Mouse (Mus musculus) limb, embryonic 12.5 days (tissue): ENCODE measurements around the gene Arid3b. TPM values are rescaled to one million over a fixed set of nuclear protein-coding genes. Genes with fewer than 3 reads are reported as not detected.

Experiments
- ATAC-seq: fragments of 200-750 bp; cut with Nextera tagmentation; 2 replicates; pipeline ENCODE4 v1.8.0; 2017; ENCODE audit warnings: low read depth, moderate TSS enrichment; ENCODE audit not compliant: insufficient number of reproducible peaks, insufficient read depth, low FRiP score, low TSS enrichment
- H3K27ac ChIP-seq: fragments of 300-500 bp; sonication (generic); 2 replicates; pipeline ENCODE4 v1.5.1; 2016; ENCODE audit warnings: mild to moderate bottlenecking, moderate library complexity
- H3K27me3 ChIP-seq: fragments of 300-500 bp; sonication (generic); 2 replicates; pipeline ENCODE4 v1.6.1; 2016; ENCODE audit warnings: mild to moderate bottlenecking, moderate library complexity
- H3K36me3 ChIP-seq: fragments of 300-500 bp; sonication (generic); 2 replicates; pipeline ENCODE4 v1.6.1; 2016; ENCODE audit warnings: mild to moderate bottlenecking, moderate library complexity
- H3K4me1 ChIP-seq: fragments of 300-500 bp; sonication (generic); replicated peaks from 2 replicates; pipeline ENCODE4 v1.6.1; 2016
- H3K4me2 ChIP-seq: fragments of 300-500 bp; sonication (generic); 2 replicates; pipeline ENCODE4 v1.6.1; 2016; ENCODE audit warnings: mild to moderate bottlenecking, moderate library complexity
- H3K4me3 ChIP-seq: fragments of 300-500 bp; sonication (generic); replicated peaks from 2 replicates; pipeline ENCODE4 v1.5.1; 2016; ENCODE audit warnings: mild to moderate bottlenecking
- H3K9ac ChIP-seq: fragments of 300-500 bp; sonication (generic); replicated peaks from 2 replicates; pipeline ENCODE4 v1.6.1; 2016; ENCODE audit warnings: mild to moderate bottlenecking, moderate library complexity
- H3K9me3 ChIP-seq: fragments of 300-500 bp; sonication (generic); 2 replicates; pipeline ENCODE4 v1.6.1; 2016; ENCODE audit warnings: mild to moderate bottlenecking, moderate library complexity
- WGBS: fragments of 180-500 bp; shearing (Covaris S2); methylation state at CpG from one replicate; pipeline ENCODE4 v1.1.7; 2016; 5-methylcytosine and 5-hydroxymethylcytosine counted together
- polyA plus RNA-seq: library from polyadenylated mRNA; unstranded; fragments of >200 nt; fragmentation: Nextera tagmentation; extraction: Ambion mirVana; gene quantifications from 2 replicates; pipeline ENCODE4 v1.2.1, GENCODE M21; 2016

Arid3b gene
- polyA plus RNA-seq, 1 experiment from 2014 or later: 19.0 TPM

DNA sequence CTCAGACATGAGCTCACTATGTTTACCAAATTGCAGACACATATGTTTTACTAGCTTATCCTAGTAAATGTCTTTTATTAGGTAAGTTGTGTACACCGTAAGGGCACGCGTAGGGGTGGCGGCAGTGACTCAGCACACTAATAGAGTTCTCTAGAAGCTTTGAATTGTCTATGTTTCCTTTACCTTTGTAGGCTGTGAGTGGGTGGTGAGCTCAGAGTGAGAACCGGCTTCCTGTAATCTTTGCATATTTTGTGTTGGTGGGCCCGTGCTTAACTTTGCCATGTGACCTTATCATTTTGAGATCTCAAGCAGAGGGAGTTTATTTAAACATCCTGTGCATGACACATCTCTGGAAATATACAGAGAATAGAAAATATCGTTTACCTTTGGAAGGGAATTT is 29.9 kb upstream of the Arid3b start:
- no peaks in the 10 kb centered on the region for H3K9me3 ChIP-seq
- no peak for ATAC-seq
- no peaks in the 10 kb centered on the region for H3K4me1 ChIP-seq
- no peak overlapping the region for H3K4me2 ChIP-seq
- H3K27ac ChIP-seq: no peak overlapping the region
- no peak overlapping the region for H3K9ac ChIP-seq
- WGBS: 80% methylated on average over 7 of the region's 7 CpGs
- H3K4me3 ChIP-seq: no peak overlapping the region
- 0 out of 2 replicates have a peak, but pooled peaks cover 8% of the 10 kb centered on the region for H3K27me3 ChIP-seq
- H3K36me3 ChIP-seq: no peaks in the 10 kb centered on the region

DNA sequence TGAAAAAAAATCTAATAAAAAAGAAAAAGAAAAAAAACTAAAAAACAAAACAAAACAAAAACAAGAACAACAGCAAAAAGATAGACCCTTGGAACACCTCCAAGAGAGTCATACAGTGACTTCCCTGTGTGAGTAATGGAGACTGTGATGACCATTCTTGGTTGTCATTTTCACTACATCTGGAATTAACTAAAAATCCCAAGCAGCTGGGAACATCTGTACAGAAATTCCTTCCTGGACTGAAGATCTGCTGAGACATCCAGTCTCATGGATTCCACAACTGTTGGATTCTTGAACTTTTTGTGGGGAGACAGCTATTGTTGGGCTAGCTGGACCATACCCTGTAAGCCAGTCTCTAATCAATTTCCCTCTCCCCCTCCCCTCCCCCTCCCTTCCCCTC is 27.7 kb upstream of the Arid3b start:
- no peak overlapping the region for H3K4me2 ChIP-seq
- no peaks in the 10 kb centered on the region for H3K4me1 ChIP-seq
- H3K36me3 ChIP-seq: no peaks in the 10 kb centered on the region
- ATAC-seq: no peak
- no peak overlapping the region for H3K4me3 ChIP-seq
- no peaks in the 10 kb centered on the region for H3K9me3 ChIP-seq
- H3K27me3 ChIP-seq: 0 out of 2 replicates have a peak, but pooled peaks cover 8% of the 10 kb centered on the region
- no peak overlapping the region for H3K27ac ChIP-seq
- no peak overlapping the region for H3K9ac ChIP-seq

DNA sequence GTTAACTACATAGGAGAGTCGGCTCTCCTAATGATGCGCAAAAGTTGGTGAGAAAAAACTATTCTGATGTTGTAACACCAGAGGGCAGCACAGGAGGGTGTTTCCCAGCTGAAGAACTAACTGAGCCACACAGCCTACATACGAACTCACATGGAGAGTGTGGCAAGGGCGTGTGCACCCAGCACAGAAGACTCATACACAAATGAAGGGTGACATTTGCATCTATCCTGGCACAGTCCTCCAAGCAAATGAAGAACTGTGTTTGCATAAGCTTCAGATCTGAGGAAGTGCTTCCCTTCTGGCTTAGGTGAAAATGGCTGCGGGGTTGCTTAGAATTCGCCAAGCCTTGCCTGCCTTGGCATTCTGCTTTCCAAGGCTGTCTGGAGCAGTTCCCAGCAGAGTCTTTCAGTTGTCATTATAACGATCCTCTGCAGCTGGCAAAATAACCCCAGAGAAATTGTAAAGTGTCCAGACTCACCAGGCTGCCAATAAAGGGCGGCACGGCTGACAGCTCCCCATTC is 25.4 kb upstream of the Arid3b start:
- Histone ChIP-seq H3K4me1 (no peaks in the 10 kb centered on the region), H3K9me3 (no peaks in the 10 kb centered on the region), H3K27me3 (no peaks in the 10 kb centered on the region), H3K9ac (no peak overlapping the region), H3K4me3 (no peak overlapping the region), H3K4me2 (no peak overlapping the region), H3K36me3 (no peaks in the 10 kb centered on the region), H3K27ac (no peak overlapping the region)
- ATAC-seq: no peak
- WGBS: 41% methylated on average over 9 of the region's 9 CpGs

DNA sequence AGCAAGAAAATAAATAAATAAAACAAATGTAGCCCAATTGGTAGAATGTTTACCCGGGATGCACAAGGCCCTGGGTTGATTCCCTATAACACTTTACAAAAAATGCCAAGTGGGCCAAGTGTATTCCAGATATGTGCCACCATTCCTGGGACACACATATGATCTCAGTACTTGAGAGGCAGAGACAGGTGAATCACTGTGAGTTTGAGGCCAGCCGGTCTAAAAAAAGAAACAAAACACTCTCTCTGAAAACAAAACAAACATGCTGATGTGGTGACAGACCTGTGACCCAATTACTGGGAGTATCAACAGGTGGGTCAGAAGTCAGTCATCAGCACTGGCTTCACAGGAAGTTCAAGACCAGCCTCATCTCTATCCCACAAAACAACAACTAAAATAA is 19.9 kb upstream of the Arid3b start:
- no peak for ATAC-seq
- Histone ChIP-seq H3K36me3 (no peaks in the 10 kb centered on the region), H3K9ac (no peak overlapping the region), H3K4me2 (no peak overlapping the region), H3K27me3 (no peaks in the 10 kb centered on the region), H3K4me3 (no peak overlapping the region), H3K4me1 (no peaks in the 10 kb centered on the region), H3K9me3 (no peaks in the 10 kb centered on the region), H3K27ac (no peak overlapping the region)
- 81% methylated on average over 2 of the region's 2 CpGs for WGBS

DNA sequence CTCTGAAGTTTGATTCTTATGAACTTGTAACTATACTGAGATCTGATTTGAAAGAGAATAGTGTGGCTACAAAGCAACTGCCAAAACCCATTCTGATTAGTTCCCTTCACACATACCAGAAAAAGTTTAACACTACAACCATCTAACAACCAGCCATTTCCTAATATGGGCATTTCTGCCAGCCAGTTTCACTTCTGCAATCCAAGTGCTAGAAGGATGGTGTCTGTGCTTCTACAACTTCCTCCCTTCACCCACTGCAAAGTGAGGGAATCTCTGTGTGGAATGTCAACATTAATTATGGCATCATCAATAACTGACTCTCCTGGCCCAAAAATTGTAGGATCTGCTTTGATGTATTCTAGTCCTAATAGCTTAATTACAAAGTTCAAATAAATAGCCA is 17.7 kb upstream of the Arid3b start:
- Histone ChIP-seq H3K36me3 (no peaks in the 10 kb centered on the region), H3K27me3 (no peaks in the 10 kb centered on the region; the same call in 1 of the 2 replicates), H3K4me2 (no peak overlapping the region), H3K4me1 (no peaks in the 10 kb centered on the region), H3K4me3 (no peak overlapping the region), H3K27ac (no peak overlapping the region), H3K9me3 (no peaks in the 10 kb centered on the region), H3K9ac (no peak overlapping the region)
- no peak for ATAC-seq

DNA sequence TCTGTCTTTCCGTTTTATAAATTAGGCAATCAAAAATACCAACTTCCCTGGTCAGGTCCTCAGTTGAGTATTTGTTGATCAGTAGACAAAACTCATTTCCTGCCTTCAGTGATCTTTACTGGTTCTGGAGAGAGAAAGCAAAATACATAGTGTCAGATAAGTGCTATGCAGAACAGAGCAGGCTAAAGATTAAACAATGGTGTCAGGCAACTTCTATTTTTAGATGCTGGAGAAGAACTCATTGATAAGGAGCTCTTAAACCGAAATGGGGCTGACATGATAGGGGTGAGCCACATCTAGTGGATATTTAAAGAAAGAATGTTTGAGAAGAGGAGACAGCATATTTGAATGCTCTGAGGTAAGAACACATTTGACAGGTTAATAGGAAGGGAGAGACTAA is 2.4 kb upstream of the Arid3b start:
- Histone ChIP-seq H3K9me3 (no peaks in the 10 kb centered on the region), H3K27me3 (no peaks in the 10 kb centered on the region; the same call in 1 of the 2 replicates), H3K36me3 (no peaks in the 10 kb centered on the region), H3K27ac (no peak overlapping the region), H3K4me2 (no peak overlapping the region), H3K9ac (no peak overlapping the region), H3K4me3 (no peak overlapping the region), H3K4me1 (peaks cover 18% of the 10 kb centered on the region)
- WGBS: 90% methylated on average over 2 of the region's 2 CpGs
- no peak for ATAC-seq

DNA sequence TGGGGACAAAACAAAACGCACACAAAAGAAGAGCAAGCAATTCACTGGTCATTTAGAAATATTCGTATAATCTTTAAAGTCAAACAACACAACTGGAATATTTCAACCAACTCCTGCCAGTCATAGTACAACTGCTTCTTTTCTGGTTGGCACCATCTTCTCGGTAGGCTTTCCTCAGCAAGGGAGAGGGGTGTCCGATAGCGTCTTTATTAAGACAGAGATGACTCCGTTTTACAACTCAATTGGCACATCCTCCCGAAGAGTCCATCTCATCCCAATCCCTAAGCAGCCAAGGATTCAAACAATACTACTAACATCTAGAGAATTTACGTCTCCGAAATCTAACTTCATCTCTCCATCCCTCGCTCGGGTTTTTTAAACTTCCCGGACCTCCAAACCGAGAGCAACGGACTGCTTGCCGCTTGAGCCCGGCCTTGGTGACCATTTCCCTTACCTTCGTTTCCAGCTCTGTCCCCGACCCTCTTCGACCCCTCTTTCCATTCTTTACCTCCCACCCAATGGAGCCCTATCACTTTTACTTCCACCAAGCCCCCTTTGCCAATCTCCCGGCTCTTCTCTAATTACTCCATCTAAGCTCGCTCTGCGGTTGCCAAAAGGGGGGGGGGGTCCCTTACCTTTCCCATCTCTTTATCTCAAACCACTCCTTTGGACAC is 615 bp downstream of the Arid3b start:
- peaks cover 3% of the 10 kb centered on the region; the same call in 1 of the 2 replicates for H3K27me3 ChIP-seq
- no peaks in the 10 kb centered on the region for H3K9me3 ChIP-seq
- peaks cover 8% of the 10 kb centered on the region; the same call in 1 of the 2 replicates for H3K36me3 ChIP-seq
- WGBS: under 1% methylated on average over 22 of the region's 22 CpGs
- peaks cover 40% of the 10 kb centered on the region for H3K4me1 ChIP-seq
- peak overlapping the region; percentile 63 for H3K9ac ChIP-seq
- no peak for ATAC-seq
- H3K27ac ChIP-seq: peak overlapping the region; percentile 72
- peak overlapping the region; percentile 81 for H3K4me2 ChIP-seq
- H3K4me3 ChIP-seq: peak overlapping the region; percentile 78

DNA sequence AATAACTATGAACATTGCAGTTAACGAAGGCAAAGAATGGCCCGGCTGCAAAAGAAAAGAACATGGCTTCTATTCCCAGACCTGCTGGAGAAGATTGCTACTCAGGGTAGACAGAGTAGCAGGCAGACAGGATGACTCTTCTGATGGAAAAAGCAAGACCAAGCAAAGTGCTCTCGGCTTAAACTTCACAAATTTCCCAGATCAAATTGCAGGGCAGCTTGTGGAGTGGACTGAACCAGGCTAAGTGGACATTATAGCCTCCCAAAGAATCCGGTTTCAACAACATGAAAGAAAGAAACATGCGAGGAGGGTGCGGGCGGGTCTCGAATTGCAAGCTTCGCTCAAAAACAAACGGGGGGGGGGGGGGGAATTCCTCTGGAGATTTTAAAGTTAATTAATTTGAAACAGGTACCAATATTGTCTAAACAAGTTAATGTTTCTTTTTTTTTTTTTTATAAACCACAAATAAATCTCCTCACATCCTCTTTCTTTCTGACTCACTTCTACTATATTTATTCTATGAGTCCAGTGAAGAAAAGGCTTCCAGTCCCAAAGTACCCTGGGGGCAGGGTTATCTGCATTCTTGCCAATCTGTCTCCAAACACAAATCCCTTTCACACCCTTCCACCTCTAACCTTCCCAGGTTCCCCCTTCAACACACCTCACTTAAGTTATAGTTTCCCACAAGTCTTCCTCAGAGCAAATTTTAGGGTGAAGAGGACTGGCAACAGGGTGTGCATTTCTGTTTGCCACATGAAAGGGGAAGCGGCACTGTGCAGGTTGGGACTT is 1.8 kb downstream of the Arid3b start:
- peaks cover 3% of the 10 kb centered on the region; the same call in 1 of the 2 replicates for H3K27me3 ChIP-seq
- peaks cover 52% of the 10 kb centered on the region for H3K4me1 ChIP-seq
- H3K27ac ChIP-seq: no peak overlapping the region
- no peak for ATAC-seq
- no peak overlapping the region for H3K9ac ChIP-seq
- H3K4me2 ChIP-seq: peak overlapping the region; percentile 81
- peaks cover 8% of the 10 kb centered on the region; the same call in 1 of the 2 replicates for H3K36me3 ChIP-seq
- WGBS: 6% methylated on average over 11 of the region's 11 CpGs
- H3K9me3 ChIP-seq: no peaks in the 10 kb centered on the region
- H3K4me3 ChIP-seq: peak overlapping the region; percentile 78

DNA sequence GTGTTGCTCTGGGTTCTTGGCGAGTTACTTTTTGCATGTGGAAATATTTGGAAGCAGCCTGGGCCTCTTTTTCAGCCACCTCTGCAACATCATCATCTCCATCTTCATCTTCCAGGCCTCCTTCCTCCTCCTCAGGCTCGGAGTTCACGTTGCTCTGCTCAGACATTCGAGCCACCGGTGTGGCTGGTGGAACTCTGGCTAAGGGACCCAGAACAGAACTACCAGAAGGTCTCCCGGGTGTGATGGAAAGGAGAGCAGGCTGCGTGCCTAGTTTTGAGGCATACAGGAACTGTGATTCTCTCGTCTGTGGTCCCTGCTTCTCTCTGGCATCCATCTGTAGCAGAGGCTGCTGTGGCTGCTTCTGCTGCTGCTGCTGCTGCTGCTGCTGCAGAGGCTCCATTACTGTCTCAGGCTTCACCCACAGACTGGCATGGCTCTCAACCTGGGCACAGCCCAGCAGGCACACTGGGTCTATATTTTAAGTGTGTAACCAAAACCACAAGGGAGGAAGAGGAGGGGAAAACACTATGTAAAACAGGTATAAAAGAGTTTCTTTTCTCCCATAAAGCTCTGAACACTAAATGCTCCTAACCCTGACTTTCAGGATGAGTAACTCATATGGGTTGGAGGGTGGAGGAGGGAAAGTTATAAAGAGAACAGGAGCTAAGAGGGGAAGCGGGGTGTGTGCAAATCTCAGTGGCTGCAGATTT is 2.7 kb downstream of the Arid3b start:
- Histone ChIP-seq H3K9ac (no peak overlapping the region), H3K4me1 (peaks cover 61% of the 10 kb centered on the region), H3K4me2 (peak overlapping the region; percentile 81), H3K27me3 (peaks cover 3% of the 10 kb centered on the region; the same call in 1 of the 2 replicates), H3K4me3 (no peak overlapping the region; the same call in 1 of the 2 replicates), H3K9me3 (no peaks in the 10 kb centered on the region), H3K27ac (no peak overlapping the region), H3K36me3 (peaks cover 8% of the 10 kb centered on the region; the same call in 1 of the 2 replicates)
- 65% methylated on average over 9 of the region's 9 CpGs for WGBS
- no peak for ATAC-seq

DNA sequence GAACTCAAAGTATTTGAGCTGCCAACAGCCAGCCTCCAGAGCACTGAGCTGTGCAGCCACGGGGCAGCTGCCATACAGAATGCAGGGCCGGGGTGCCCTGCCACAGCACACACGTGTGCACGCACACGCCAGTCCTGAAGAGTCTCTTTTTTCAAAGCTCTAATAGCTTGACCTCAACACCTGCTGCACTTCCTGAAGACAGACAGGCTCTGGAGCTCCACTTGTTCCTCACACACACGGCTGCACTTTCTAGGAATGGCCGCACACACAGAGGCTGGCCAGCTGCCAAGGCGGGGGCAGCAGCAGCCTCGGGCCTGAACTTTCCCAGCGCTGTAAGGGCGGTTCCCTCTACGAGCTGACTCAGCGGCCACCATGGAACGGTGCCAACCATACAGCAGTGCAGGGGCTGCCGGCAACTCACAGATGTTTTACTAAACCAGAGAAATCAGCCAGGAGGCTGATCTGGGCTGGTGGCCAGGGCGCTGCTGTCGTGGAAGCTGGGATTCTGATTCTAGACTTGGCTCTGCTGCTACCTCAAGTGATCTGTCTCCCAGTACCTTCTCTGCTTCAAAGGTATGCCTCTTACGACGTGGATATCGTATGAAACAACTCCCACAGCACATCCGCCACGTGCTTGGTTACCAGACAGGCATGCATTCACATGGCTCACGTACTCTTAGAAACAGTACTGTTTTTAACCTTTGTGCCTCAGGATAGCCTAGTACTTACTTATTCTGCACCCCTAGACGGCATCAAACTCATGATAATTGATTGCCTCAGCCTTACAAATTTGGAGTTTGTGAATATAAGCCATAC is 5.1 kb downstream of the Arid3b start:
- Histone ChIP-seq H3K4me1 (peaks cover 60% of the 10 kb centered on the region), H3K4me3 (0 out of 2 replicates have a peak overlapping the region, but pooled peaks have one; percentile 12)
- ATAC-seq: peak; percentile 96

More for the DNA sequence above, 5.1 kb downstream of the Arid3b start:
- H3K4me2 ChIP-seq: peak overlapping the region; percentile 46
- peaks cover 3% of the 10 kb centered on the region; the same call in 1 of the 2 replicates for H3K27me3 ChIP-seq
- H3K9me3 ChIP-seq: no peaks in the 10 kb centered on the region
- no peak overlapping the region for H3K9ac ChIP-seq
- 10% methylated on average over 24 of the region's 24 CpGs for WGBS
- H3K36me3 ChIP-seq: peaks cover 8% of the 10 kb centered on the region; the same call in 1 of the 2 replicates
- H3K27ac ChIP-seq: peak overlapping the region; percentile 71
